Mouse (Mus musculus) lung, embryonic 16.5 days (tissue): ENCODE data around the gene Gpatch2. TPM values are rescaled to one million over a fixed set of nuclear protein-coding genes. Genes with fewer than 3 reads are reported as not detected.

Experiments
- ATAC-seq: fragments of 200-750 bp; cut with Nextera tagmentation; 2 replicates; pipeline ENCODE4 v1.8.0; 2017; ENCODE audit warnings: low read depth, mild to moderate bottlenecking, moderate library complexity
- H3K27ac ChIP-seq: fragments of 300-500 bp; sonication (generic); 2 replicates; pipeline ENCODE4 v1.5.1; 2014; ENCODE audit warnings: mild to moderate bottlenecking, control low read depth, low read length
- H3K27me3 ChIP-seq: fragments of 300-500 bp; sonication (generic); 2 replicates; pipeline ENCODE4 v1.6.1; 2014; ENCODE audit warnings: low read depth, low read length, mixed read lengths; ENCODE audit not compliant: control insufficient read depth, insufficient read depth
- H3K36me3 ChIP-seq: fragments of 300-500 bp; sonication (generic); 2 replicates; pipeline ENCODE4 v1.6.1; 2014; ENCODE audit warnings: low read length; ENCODE audit not compliant: control insufficient read depth, insufficient read depth
- H3K4me1 ChIP-seq: fragments of 300-500 bp; sonication (generic); replicated peaks from 2 replicates; pipeline ENCODE4 v1.6.1; 2014; ENCODE audit warnings: low read length, mixed read lengths; ENCODE audit not compliant: control insufficient read depth, insufficient read depth
- H3K4me2 ChIP-seq: fragments of 300-500 bp; sonication (generic); 2 replicates; pipeline ENCODE4 v1.6.1; 2014; ENCODE audit warnings: low read depth, low read length, control low read depth
- H3K4me3 ChIP-seq: fragments of 300-500 bp; sonication (generic); 2 replicates; pipeline ENCODE4 v1.5.1; 2014; ENCODE audit warnings: mild to moderate bottlenecking, low read length, control low read depth
- H3K9ac ChIP-seq: fragments of 300-500 bp; sonication (generic); 2 replicates; pipeline ENCODE4 v1.6.1; 2014; ENCODE audit warnings: low read length, control low read depth
- H3K9me3 ChIP-seq: fragments of 300-500 bp; sonication (generic); 2 replicates; pipeline ENCODE4 v1.6.1; 2016; ENCODE audit warnings: low read length; ENCODE audit not compliant: control insufficient read depth
- WGBS: fragments of 180-500 bp; shearing (Covaris S2); extraction: QIAGEN DNeasy Blood & Tissue Kit; methylation state at CpG from one replicate; pipeline ENCODE4 v1.1.7; 2014; 5-methylcytosine and 5-hydroxymethylcytosine counted together
- polyA plus RNA-seq: library from polyadenylated mRNA; unstranded; fragments of >200 nt; fragmentation: Nextera tagmentation; extraction: Ambion mirVana; gene quantifications from 2 replicates; pipeline ENCODE4 v1.2.1, GENCODE M21; 2015

The Gpatch2 gene
- polyA plus RNA-seq, 1 experiment from 2014 or later, result 18.5 TPM

- no peak overlapping the region for H3K4me2 ChIP-seq
- H3K9me3 ChIP-seq, result no peaks in the 10 kb centered on the region
- H3K36me3 ChIP-seq, result no peaks in the 10 kb centered on the region
- H3K27me3 ChIP-seq, result no peaks in the 10 kb centered on the region
- no peak for ATAC-seq
- peaks cover 7% of the 10 kb centered on the region for H3K4me1 ChIP-seq
- 62% methylated on average over 6 of the region's 6 CpGs for WGBS
- no peak overlapping the region for H3K4me3 ChIP-seq
- no peak overlapping the region for H3K27ac ChIP-seq
- H3K9ac ChIP-seq, result no peak overlapping the region
Measured at GRCm38 (mm10) chr1:187220756-187221155, 5.4 kb downstream of the Gpatch2 start.

- no peak; the same call in 1 of the 2 replicates for ATAC-seq
- 0 out of 2 replicates have a peak, but pooled peaks cover 2% of the 10 kb centered on the region for H3K36me3 ChIP-seq
- H3K9me3 ChIP-seq, result no peaks in the 10 kb centered on the region
- WGBS, result 52% methylated on average over 11 of the region's 11 CpGs
- H3K27me3 ChIP-seq, result no peaks in the 10 kb centered on the region
- peaks cover 9% of the 10 kb centered on the region for H3K4me1 ChIP-seq
- H3K4me3 ChIP-seq, result no peak overlapping the region
- H3K9ac ChIP-seq, result no peak overlapping the region
- H3K27ac ChIP-seq, result no peak overlapping the region
- H3K4me2 ChIP-seq, result no peak overlapping the region
Measured at GRCm38 (mm10) chr1:187226328-187227025, 11.2 kb downstream of the Gpatch2 start.

DNA sequence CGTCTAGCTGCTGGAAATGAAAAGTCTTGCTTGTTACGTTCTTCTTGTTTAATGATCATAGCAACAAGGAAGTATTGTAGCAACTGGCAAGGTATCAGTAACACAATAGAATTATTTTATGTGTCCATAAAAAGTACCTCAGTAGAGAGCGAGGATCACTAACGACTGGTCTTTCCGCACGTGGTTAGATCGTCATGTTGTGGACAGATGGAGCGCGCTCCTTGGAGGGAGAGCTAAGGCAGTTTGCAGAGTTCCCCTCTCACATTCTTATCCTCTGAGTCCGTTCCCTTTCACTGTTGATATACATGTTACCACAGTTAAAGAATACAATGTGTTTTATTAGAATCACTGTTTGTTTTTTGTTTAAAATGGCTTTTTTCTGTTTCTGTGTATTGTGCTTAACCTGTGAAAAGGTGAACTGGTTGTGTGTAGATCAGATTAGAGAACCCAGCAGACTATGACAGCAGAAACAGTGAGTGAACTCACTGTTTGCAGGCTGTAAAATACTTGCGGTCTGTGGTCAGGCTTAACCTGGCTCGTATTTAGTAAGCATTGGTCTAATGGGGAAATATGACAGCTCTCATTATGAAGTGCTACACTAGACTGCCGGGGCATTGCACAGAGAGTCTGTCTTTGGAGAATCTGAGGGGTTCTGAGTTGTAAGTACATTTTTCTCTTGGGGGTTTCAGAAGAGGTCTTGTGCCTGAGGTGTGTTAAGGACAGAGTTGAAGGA lies 13.3 kb downstream of the Gpatch2 start:
- 0 out of 2 replicates have a peak, but pooled peaks cover 2% of the 10 kb centered on the region for H3K36me3 ChIP-seq
- H3K4me1 ChIP-seq, result peaks cover 11% of the 10 kb centered on the region
- H3K4me2 ChIP-seq, result no peak overlapping the region
- H3K9me3 ChIP-seq, result no peaks in the 10 kb centered on the region
- H3K27ac ChIP-seq, result no peak overlapping the region
- no peaks in the 10 kb centered on the region for H3K27me3 ChIP-seq
- H3K9ac ChIP-seq, result no peak overlapping the region
- no peak for ATAC-seq
- H3K4me3 ChIP-seq, result no peak overlapping the region
- 82% methylated on average over 13 of the region's 13 CpGs for WGBS

- Histone ChIP-seq H3K9ac (no peak overlapping the region), H3K27me3 (no peaks in the 10 kb centered on the region), H3K4me1 (peaks cover 11% of the 10 kb centered on the region), H3K36me3 (peaks cover 5% of the 10 kb centered on the region; the same call in 1 of the 2 replicates), H3K27ac (no peak overlapping the region), H3K9me3 (no peaks in the 10 kb centered on the region), H3K4me3 (no peak overlapping the region), H3K4me2 (no peak overlapping the region)
- no peak for ATAC-seq
- 87% methylated on average over 5 of the region's 5 CpGs for WGBS
Measured at GRCm38 (mm10) chr1:187230255-187230654, 14.9 kb downstream of the Gpatch2 start.

DNA sequence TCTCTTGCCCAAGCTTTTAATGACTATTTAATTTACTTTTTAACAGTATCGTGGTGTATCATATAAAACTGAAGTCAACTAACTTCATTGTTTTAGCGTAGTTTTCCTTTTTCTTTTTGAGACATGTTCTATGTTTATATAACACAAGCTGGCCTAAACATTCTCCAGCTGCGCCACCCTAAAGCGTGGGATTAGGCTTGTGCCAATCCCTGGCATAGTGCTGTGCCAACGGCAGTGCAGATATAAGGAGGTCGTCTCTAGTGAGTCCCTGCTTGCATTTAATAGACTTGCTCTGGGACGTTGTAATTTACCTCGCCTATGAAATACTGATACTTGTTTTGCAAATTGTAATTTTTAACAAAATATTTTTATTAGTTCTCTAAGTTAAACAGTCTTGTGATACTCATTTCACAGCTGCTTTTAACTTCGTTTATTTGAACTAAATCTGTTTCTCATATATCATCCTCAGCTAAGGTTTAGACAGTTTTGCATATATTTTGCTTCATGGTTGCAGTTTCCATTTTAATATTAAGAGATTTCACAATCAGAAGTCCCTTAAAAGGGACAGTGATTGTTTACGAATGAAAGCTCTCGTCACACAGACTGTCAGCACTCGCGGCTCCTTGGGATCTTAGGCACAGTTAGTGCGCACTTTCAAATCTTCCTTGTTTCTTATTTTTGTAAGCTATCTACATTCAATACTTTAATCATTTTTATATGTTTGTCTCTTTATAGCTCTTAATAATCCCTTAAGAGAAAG lies 17.1 kb downstream of the Gpatch2 start:
- H3K36me3 ChIP-seq, result peaks cover 3% of the 10 kb centered on the region; the same call in 1 of the 2 replicates

DNA sequence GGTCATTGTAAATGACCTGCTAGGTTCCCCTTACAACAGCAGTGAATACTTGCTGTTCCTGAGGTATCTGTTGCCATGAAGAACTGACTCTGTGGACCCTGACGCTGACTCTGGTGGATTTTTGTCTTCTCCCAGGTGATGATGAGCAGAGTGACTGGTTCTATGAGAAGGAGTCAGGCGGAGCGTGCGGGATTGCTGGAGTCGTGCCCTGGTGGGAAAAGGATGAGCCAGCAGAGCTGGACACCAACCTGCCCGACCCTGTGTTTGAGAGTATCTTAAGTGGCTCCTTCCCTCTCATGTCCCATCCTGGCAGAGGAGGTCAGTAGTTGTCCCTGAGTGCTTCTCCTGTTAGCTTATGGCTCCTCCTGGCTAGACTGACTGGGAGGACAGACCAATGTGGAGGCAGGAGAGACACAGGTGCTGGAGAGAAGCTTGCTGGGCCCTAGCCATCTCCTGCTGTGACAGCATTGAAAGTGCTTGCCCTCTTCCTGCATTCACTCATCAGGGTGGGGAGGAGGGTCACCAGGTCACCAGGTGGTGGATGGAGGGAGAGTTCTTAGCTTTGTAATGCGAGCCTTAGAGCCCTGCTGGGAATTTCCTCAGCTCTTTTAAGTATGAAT lies 17.8 kb downstream of the Gpatch2 start:
- Histone ChIP-seq H3K4me2 (no peak overlapping the region), H3K9ac (no peak overlapping the region), H3K36me3 (peaks cover 5% of the 10 kb centered on the region; the same call in 1 of the 2 replicates), H3K9me3 (no peaks in the 10 kb centered on the region), H3K27me3 (no peaks in the 10 kb centered on the region), H3K4me3 (no peak overlapping the region), H3K27ac (no peak overlapping the region), H3K4me1 (0 out of 2 replicates have a peak, but pooled peaks cover 2% of the 10 kb centered on the region)
- 74% methylated on average over 7 of the region's 7 CpGs for WGBS
- ATAC-seq, result no peak

More for the DNA sequence above, 17.1 kb downstream of the Gpatch2 start:
- Histone ChIP-seq H3K4me2 (no peak overlapping the region), H3K4me1 (0 out of 2 replicates have a peak, but pooled peaks cover 2% of the 10 kb centered on the region), H3K4me3 (no peak overlapping the region), H3K9ac (no peak overlapping the region), H3K27me3 (no peaks in the 10 kb centered on the region), H3K9me3 (no peaks in the 10 kb centered on the region), H3K27ac (no peak overlapping the region)
- peak; percentile 59; the same call in 1 of the 2 replicates for ATAC-seq
- WGBS, result 57% methylated on average over 14 of the region's 14 CpGs

GRCm38 (mm10) chr1:187235161-187235560 lies 19.9 kb downstream of the Gpatch2 start:
- H3K4me2 ChIP-seq, result no peak overlapping the region

GRCm38 (mm10) chr1:187236296-187236695 lies 21.0 kb downstream of the Gpatch2 start:
- Histone ChIP-seq H3K36me3 (peaks cover 5% of the 10 kb centered on the region; the same call in 1 of the 2 replicates), H3K4me3 (no peak overlapping the region), H3K4me2 (no peak overlapping the region), H3K9me3 (no peaks in the 10 kb centered on the region), H3K27me3 (no peaks in the 10 kb centered on the region), H3K27ac (no peak overlapping the region), H3K9ac (no peak overlapping the region), H3K4me1 (0 out of 2 replicates have a peak, but pooled peaks cover 2% of the 10 kb centered on the region)
- ATAC-seq, result no peak
- 73% methylated on average over 6 of the region's 6 CpGs for WGBS

More at GRCm38 (mm10) chr1:187235161-187235560, 19.9 kb downstream of the Gpatch2 start:
- no peak overlapping the region for H3K4me3 ChIP-seq
- ATAC-seq, result no peak
- peaks cover 5% of the 10 kb centered on the region; the same call in 1 of the 2 replicates for H3K36me3 ChIP-seq
- H3K27me3 ChIP-seq, result no peaks in the 10 kb centered on the region
- 0 out of 2 replicates have a peak, but pooled peaks cover 2% of the 10 kb centered on the region for H3K4me1 ChIP-seq
- 93% methylated on average over 3 of the region's 3 CpGs for WGBS
- no peak overlapping the region for H3K9ac ChIP-seq
- no peaks in the 10 kb centered on the region for H3K9me3 ChIP-seq
- H3K27ac ChIP-seq, result no peak overlapping the region
